Mouse (Mus musculus): ENCODE measurements around the gene Pkd2l1. TPM values are rescaled to one million over a fixed set of nuclear protein-coding genes. Genes with fewer than 3 reads are reported as not detected.
A peak's percentile ranks its signal among the peaks of the same experiment; 100 is the strongest.

Gene Pkd2l1
- total RNA-seq (2021) = under 1 TPM; 0.14 to 0.16 TPM

DNA sequence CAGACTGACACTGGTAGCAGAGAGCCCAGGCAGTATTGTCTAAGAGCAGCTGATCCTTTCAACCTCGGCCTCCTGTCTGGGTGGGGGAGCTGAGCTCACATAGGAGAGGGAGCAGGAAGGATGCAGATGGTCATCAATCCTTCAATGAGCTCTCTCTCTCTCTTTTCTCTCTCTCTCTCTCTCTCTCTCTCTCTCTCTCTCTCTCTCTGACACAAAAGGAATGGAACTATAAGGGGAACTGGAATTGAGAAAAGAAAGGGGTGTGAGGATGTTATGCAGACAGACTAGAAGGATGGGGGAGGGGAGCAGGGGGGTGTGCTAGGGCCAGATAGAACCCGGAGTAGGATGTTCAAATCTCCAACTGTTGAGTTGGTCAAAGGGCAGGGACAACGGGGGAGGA, at the start of gene Pkd2l1:
Pkd2l1 (minus strand) TSS at position 101 of the 400 bp plus-strand sequence.
- intact Hi-C loops (cut with DNase I) = no loop called here
- DNase-seq (ENCODE audit: low spot score in 2 of 2) = no peak

DNA sequence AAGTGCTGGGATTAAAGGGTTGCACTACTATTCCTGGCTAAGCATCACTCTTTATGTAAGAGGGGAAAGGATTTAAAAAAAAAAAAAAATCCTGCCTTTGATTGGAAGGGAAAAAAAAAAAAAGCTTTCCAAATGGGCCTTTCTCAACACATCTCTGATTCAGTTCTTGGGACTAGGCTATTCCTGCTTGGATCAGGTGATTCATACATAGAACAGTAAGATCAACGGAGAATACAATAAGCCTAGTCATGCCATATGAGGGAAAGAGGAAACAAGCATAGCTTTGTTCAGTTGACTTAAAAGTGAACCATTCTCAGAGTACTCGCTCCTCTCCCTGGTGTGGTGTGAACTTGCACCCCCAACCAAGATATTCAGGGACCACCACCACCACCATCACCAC, 46.7 kb upstream of the Pkd2l1 start:
- no peak for DNase-seq (ENCODE audit: low spot score in 2 of 2)
- intact Hi-C loops (cut with DNase I) = no loop called here

DNA sequence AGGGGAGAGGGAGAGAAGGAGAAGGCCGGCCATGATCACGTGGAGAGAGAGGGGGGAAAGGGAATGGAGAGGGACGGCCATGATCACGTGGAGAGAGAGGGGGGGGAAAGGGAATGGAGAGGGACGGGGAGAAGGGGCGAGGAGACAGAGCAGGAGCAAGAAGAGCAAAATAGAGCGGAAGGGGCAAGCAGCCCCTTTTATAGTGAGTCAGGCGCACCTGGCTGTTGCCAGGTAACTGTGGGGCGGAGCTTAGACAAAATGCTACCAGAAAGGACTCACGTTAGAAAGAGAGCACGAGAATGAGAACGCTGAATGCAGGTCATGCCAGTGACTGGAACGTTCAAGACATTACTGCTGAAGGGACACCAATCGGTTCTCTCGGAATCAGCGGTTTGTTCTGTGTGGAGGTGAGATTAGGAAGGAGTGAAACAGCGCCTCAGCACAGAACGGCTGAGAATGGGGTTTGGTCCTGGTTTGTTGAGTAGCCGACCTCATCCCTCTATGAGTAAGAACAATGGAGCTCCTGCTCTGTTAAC, 45.3 kb upstream of the Pkd2l1 start:
- intact Hi-C loops (cut with DNase I) = no loop called here
- DNase-seq (ENCODE audit: low spot score in 2 of 2) = no peak

DNA sequence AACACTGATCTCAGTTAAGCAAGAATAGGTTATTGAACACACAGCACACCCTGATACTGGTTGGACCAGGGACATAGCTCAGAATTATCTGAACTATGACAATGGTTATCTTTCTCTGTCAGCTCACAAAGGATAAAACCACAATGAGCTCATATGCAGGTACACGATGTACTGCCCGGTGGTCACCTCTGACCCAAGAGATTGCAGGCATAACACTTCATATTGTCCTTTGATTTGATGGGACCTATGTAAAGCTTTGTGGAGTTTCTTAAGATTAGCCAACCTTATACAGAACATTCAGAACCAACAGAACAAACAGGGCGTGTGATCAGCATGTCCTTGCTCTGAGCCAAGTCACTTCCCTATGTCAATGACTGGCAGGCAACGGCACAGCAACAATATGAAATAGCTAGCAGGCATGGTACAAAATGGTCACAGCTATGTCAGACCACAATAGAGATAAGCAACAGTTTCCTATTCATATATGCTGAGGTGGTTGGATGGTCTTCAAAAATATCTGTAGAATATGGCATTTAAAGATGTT, 39.4 kb upstream of the Pkd2l1 start:
- no peak for DNase-seq (ENCODE audit: low spot score in 2 of 2)
- intact Hi-C loops (cut with DNase I) = no loop called here

DNA sequence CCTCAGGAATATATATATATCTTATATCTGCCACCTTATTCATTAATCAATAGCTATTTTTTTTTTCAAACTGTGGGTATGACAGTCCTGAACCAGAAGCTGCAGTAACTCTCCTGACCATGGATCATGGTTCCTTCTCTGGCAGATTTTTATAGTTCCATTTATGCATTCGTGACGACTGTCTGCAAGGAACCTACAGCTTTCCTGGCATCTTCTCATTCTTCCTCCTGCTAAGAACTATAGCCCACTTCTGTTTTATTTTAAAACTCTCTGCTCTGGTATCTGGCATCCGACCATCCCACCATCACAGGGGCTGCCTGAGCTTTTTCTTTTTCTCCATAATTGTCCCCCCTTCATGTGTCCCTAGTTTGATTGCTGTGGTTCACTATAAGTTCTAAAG, 38.0 kb upstream of the Pkd2l1 start:
- peak in 1 of 2 experiments; percentile 59 for DNase-seq (ENCODE audit: low spot score in 2 of 2)
- intact Hi-C loops (cut with DNase I) = no loop called here

DNA sequence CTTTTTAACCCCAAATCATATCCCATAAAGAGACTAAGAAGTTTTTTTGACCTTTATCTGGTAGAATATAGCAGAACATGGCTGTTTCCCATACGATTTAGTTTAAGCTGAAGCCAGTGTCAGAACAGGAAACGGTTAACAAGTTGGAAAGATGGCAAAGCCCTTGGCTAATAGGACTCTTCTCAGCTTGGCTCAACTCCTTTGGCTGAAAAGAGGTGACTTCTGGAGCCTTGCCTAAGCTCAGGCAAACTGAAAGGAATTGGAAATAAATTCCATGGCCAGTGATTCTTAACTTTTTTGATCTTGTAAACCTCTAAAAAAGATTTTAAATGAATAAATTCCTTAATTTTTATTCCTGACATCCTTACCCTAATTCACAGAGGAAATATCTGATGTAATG, 37.5 kb upstream of the Pkd2l1 start:
- no peak for DNase-seq (ENCODE audit: low spot score in 2 of 2)
- intact Hi-C loops (cut with DNase I) = no loop called here

DNA sequence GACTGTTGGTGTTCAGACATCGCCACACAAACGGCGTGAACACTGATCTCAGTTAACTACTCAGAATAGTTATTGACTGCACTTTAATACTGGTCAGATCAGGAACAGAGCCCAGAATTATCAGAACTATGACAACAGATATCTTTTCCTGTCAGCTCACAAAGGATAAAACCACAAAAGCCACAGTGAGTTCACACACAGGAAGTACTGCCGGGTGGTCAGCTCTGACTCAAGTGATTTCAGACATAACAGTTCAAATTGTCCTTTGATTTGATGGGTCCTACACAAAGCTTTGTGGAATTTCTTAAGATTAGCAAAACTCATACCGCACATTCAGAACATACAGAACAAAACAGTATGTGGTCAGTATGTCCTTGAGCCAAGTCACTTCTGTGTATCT, 33.5 kb upstream of the Pkd2l1 start:
- intact Hi-C loops (cut with DNase I) = no loop called here
- DNase-seq (ENCODE audit: low spot score in 2 of 2) = no peak

DNA sequence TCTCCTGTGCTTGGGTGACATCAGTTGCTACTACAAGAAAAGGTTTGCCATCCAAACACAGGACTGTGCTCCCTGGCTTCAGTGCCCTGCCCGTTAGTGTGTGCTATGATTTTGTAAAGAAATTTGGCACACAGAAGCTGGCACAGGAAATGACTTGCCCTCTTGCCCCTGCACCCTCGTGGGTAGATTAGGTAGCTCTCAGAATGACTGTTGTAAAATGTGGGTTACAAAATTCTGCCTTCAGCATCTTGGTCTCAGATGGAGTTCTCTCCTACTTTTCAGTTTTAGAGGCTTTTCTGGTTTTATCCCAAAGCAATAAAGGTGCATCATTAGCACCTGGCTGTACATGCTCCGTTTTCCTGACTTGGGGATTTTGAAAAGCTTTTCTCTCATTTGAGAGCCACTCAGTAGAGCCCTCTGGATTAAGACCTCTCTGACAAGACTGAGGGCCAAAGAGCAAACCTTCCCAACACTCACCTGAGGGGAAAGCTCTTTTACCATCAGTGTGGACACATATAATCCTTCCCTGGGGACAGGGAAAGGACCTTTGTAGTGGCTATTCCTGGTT, 25.8 kb upstream of the Pkd2l1 start:
- intact Hi-C loops (cut with DNase I) = no loop called here
- DNase-seq (ENCODE audit: low spot score in 2 of 2) = no peak

DNA sequence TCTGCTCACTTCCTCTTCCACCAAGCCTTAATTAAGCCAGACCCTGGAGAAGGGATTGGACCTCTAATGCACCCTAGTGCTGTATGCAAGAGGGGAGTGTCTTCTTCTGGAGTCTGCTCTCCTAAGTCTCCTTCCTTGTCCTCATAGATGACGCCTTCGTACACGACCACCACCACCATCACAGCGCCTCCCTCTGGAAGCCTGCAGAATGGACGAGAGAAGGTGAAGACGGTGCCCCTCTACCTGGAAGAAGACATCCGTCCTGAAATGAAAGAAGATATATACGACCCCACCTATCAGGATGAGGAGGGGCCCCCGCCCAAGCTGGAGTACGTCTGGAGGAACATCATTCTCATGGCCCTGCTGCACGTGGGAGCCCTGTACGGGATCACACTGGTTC, 23.0 kb upstream of the Pkd2l1 start:
- intact Hi-C loops (cut with DNase I) = no loop called here
- DNase-seq (ENCODE audit: low spot score in 2 of 2) = no peak

DNA sequence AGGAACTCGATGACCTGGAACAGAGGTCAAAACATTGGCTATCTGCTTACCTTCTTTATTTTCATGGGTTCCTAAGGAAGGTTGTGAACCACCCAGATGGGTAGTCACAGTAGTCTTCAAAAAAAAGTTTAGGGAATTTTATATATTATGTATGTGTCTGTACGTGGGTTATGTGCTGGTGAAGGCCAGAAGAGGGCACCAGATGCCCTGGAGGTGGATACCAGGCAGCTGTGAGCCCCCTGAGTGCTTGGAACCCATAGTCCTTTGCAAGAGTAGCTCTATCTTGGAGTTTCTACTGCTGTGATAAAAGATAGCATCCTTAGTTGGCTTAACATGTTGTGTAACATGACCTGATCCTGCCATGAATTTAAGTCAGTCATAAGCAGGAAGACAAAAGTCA, 14.8 kb upstream of the Pkd2l1 start:
- intact Hi-C loops (cut with DNase I) = no loop called here
- DNase-seq (ENCODE audit: low spot score in 2 of 2) = no peak

DNA sequence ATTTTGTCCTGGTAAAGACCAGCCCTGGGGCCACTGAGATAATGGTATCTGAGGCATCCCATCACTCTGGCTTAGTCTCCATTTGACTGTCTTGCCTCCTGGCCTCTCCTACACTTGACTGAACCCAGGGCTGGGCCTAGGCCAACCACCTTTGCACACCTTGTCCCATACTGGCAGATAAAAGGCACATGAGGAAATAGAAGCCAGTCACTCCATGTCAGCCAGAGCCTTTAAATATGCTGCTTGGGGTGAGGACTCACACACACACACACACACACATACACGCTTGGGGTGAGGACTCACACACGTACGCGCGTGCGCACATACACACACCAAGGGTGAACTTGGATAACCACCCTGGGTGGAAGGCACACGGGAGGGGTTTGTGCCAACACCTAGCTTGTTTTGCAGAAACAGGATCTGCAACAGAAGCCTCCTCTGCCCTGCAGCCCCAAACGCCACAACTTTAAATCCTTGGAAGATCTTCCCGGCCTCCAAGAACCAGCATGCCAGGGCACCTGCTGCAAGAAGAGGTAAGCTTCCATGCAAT, 10.8 kb upstream of the Pkd2l1 start, which contains the start of gene Scd3:
Scd3 (plus strand) TSS at position 255 of the 550 bp plus-strand sequence.
- intact Hi-C loops (cut with DNase I) = no loop called here
- DNase-seq (ENCODE audit: low spot score in 2 of 2) = no peak

DNA sequence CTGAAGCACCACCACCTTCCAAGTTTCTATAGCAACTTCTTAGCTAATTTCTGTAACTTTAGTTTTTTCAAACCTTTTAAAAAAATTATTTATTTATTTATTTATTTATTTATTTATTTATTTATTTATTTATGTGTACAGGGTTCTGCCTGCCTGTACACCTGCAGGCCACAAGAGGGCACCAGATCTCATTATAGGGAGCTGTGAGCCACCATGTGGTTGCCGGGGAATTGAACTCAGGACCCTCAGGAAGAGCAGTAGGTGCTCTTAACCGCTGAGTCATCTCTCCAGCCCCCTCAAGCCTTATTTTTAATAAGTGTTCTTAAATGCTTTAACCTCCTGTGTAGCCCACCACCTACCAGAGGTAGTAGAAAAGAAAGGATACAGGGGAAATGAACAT, 6.7 kb upstream of the Pkd2l1 start:
- intact Hi-C loops (cut with DNase I) = loop anchor here (5.0 kb wide), 1 partner anchor 218 kb away; no protein-coding TSS in a partner anchor
- DNase-seq (ENCODE audit: low spot score in 2 of 2) = no peak

DNA sequence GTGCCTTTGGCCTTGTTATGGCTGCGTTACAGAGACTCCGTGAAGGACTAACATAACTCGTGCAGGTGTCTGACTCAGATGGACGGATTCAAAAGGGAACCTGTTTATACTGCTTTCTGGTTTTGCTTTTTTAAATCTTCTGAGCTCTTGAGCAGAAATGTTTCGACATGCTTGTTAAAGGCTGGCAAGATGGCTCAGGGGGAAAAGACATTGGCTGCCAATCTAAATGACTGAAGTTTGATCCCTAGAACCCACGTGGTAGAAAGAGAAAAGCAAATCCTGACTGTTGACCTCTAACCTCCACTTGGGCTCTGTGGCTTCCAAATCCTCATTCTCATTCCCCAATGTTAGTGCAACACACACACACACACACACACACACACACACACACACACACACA, 6.3 kb upstream of the Pkd2l1 start:
- DNase-seq (ENCODE audit: low spot score in 2 of 2) = no peak
- intact Hi-C loops (cut with DNase I) = loop anchor here (5.0 kb wide), 1 partner anchor 219 kb away; no protein-coding TSS in a partner anchor

DNA sequence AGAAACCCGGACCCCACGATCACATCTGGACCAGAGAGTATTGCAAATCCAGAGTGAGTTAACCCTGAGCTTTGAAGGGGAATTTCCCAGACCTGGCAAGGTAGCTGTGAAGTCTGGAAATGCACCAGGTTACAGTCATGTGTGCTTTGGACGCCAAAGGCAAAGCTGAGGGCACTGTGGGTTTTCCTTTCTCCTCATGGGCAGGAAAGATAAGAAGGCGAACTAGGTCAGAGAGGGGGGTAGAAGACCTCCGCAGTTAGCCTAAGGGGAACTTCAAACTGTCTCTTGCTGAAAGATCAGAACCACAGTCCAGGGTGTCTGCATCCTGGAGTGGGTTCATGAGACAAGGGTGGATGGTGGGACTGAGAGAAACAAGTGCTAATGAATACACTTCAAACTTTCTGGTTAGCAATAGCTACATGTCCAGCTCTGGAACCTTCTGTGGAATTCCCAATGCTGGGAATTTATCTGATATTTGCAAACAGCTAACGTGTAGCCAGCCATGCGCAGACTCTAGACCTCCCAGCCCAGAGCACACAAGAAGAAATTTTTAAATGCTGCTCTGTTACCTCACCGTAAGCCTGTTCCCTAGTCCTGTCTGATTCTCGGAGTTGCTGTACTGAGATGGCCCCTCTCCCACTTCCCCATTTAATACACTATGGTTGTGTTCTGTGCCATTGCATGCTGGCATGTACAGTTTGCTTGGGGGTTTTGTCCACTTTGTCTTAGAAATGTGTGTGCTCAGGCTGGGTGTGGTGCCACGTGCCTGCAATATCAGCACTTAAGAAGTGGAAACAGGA, 5.0 kb upstream of the Pkd2l1 start:
- intact Hi-C loops (cut with DNase I) = loop anchor here (5.0 kb wide), 1 partner anchor 220 kb away; no protein-coding TSS in a partner anchor
- DNase-seq (ENCODE audit: low spot score in 2 of 2) = no peak

DNA sequence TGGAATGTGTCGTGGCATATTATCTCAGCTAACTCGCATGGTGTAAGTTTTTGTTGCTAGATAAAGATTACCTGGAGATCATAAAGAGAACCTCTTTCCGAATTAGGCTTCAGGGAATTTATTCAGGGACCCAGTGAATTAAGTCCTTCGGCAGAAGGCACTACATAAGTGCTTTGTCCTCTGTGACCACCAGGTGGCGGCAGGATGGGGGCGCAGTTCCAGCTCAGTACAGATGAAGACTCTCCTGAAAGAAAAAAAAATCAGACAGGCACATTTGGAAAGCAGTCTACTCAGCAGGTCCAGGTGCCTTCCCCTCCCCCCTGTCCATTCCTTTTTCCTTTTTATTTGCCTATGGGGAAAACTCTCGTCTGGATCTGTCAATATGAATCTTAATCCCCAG, 2.9 kb upstream of the Pkd2l1 start:
- DNase-seq (ENCODE audit: low spot score in 2 of 2) = peak; percentile 65 to 77
- intact Hi-C loops (cut with DNase I) = loop anchor here (2.0 to 5.0 kb wide), 2 partner anchors 100 to 222 kb away; no protein-coding TSS in a partner anchor

DNA sequence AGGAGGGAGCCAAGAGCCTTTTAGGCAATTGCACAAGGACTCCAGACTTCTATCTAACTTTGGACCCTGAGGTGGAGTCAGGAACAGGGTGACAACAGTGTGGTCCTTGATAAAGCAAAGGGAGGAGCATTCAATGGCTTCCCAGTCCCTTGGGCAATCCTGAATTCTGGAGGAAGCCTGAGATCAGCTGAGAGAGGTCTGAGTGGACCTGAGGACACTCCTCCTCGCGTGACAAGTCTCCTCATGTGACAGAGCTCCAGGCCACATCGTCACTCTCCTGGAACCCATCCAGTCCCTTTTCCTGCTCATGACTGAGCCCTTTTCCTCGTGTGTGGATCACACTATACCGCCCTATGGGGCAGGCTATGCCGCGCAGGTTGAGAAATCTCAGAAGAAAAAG, 1.7 kb upstream of the Pkd2l1 start:
- no peak for DNase-seq (ENCODE audit: low spot score in 2 of 2)
- intact Hi-C loops (cut with DNase I) = loop anchor here (2.0 kb wide), 1 partner anchor 101 kb away; no protein-coding TSS in a partner anchor

DNA sequence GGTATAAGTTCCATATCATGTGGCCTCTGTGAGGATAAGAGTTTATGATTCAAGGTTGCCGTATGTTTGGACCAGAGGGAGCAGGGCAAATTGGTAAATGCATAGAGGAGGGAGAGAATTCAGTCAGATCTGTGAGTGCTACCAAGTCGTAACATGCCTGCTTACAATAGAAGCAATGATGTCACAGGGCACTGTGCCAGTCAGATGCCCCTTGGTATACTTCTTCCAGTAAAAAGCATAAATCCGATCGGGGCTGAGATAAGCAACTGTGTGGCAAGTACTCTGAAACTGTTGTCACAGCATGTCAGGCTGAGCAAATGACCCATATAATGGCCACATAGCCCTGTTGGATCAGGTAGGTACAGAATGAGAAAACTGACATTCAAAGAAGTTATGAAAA, 3.2 kb downstream of the Pkd2l1 start:
- intact Hi-C loops (cut with DNase I) = no loop called here
- DNase-seq (ENCODE audit: low spot score in 2 of 2) = no peak

DNA sequence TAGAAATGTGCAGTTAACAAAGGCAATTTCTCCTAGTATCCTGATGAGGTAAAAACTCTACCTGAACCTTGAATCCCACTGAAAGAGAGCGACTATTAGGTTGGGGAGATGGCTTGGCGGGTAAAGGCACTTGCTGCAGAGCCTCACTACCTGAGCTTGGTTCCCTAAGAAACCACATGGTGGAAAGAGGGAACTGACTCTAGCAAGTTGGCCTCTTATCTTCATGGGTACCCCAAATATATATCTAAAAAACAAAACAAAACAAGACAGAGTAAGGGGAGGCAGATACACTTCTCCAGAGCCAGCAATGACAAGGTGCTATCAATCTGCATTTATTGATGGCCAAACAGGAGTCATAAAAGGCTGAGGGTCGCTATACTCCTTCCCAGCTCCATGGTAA, 8.3 kb downstream of the Pkd2l1 start:
- intact Hi-C loops (cut with DNase I) = no loop called here
- DNase-seq (ENCODE audit: low spot score in 2 of 2) = no peak

DNA sequence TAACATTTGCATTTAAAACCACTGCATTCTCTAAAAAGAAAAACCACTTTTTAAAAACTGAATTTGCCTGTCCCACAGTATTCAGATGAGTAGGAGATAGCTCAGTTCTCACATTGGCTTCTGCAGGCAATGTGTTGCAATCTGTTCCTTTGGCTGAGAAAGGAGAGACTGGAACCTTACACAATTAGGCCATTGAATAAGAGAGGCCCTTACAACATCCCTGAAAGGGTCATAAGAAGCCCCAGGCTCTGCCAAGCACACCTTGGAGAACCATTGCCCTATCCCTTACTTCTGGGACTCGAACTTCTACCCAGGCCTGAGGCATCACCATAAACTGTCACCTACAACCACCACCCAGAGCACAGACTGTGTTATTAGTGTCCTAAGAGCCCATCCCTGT, 11.7 kb downstream of the Pkd2l1 start:
- no peak for DNase-seq (ENCODE audit: low spot score in 2 of 2)
- intact Hi-C loops (cut with DNase I) = no loop called here

DNA sequence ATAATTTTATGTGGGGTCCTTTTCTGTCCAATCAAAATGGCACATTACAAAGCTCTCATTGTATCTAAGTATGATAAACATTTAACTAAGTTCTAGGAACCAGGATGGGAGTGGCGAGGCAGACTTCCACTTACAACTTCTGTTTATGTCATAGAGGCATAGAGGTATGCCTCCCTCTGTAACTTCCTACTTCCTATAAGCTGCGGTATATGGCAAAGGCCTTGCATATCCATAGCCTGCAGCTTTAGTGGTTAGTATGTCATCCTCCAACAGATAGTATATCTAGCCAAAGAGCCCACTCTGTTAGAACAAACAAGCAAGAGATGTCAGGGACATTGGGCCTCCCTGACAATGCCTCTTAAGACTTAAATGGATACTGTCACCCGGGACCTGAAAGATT, 15.5 kb downstream of the Pkd2l1 start:
- intact Hi-C loops (cut with DNase I) = no loop called here

More for the DNA sequence above, 15.5 kb downstream of the Pkd2l1 start:
- DNase-seq (ENCODE audit: low spot score in 2 of 2) = no peak
